Mouse (Mus musculus): ENCODE measurements around the gene Tacc2. TPM values are rescaled to one million over a fixed set of nuclear protein-coding genes. Genes with fewer than 3 reads are reported as not detected.
A peak's percentile ranks its signal among the peaks of the same experiment; 100 is the strongest.

Tacc2 gene
- total RNA-seq, 2 experiments from 2014 or later: 364 to 380 TPM

GRCm38 (mm10) chr7:130670358-130670757 is 93.1 kb downstream of the Tacc2 start:
- DNase-seq (ENCODE audit: low spot score): peak; percentile 42
- intact Hi-C loops (cut with DNase I): loop anchor here (2.0 to 10.0 kb wide), 3 partner anchors 14 to 123 kb away; no protein-coding TSS in a partner anchor

- peak; percentile 83 for DNase-seq (ENCODE audit: low spot score)
- intact Hi-C loops (cut with DNase I): loop anchor here (2.0 to 10.0 kb wide), 3 partner anchors 14 to 124 kb away; no protein-coding TSS in a partner anchor
These were observed 94.1 kb downstream of the Tacc2 start for GRCm38 (mm10) chr7:130671301-130671700.

GRCm38 (mm10) chr7:130673169-130674033 is 96.2 kb downstream of the Tacc2 start:
- intact Hi-C loops (cut with DNase I): loop anchor here (2.0 to 10.0 kb wide), 3 partner anchors 69 to 126 kb away; no protein-coding TSS in a partner anchor
- DNase-seq (ENCODE audit: low spot score): no peak

- intact Hi-C loops (cut with DNase I): loop anchor here (5.0 to 10.0 kb wide), 2 partner anchors 70 to 127 kb away; no protein-coding TSS in a partner anchor
- no peak for DNase-seq (ENCODE audit: low spot score)
These were observed 97.3 kb downstream of the Tacc2 start for GRCm38 (mm10) chr7:130674526-130674925.

- intact Hi-C loops (cut with DNase I): loop anchor here (5.0 to 10.0 kb wide), 3 partner anchors 35 to 72 kb away; no protein-coding TSS in a partner anchor
- DNase-seq (ENCODE audit: low spot score): no peak
These were observed 99.8 kb downstream of the Tacc2 start for GRCm38 (mm10) chr7:130676885-130677540.

- intact Hi-C loops (cut with DNase I): loop anchor here (5.0 to 10.0 kb wide), 3 partner anchors 35 to 73 kb away; no protein-coding TSS in a partner anchor
- DNase-seq (ENCODE audit: low spot score): peak; percentile 41
These were observed 100.5 kb downstream of the Tacc2 start for GRCm38 (mm10) chr7:130677541-130678274.

- DNase-seq (ENCODE audit: low spot score): peak; percentile 61
- intact Hi-C loops (cut with DNase I): loop anchor here (5.0 to 10.0 kb wide), 3 partner anchors 36 to 74 kb away; no protein-coding TSS in a partner anchor
These were observed 101.2 kb downstream of the Tacc2 start for GRCm38 (mm10) chr7:130678414-130678813.

- intact Hi-C loops (cut with DNase I): no loop called here
- DNase-seq (ENCODE audit: low spot score): no peak
These were observed 104.6 kb downstream of the Tacc2 start for GRCm38 (mm10) chr7:130681798-130682197.

- intact Hi-C loops (cut with DNase I): no loop called here
These were observed 111.4 kb downstream of the Tacc2 start for GRCm38 (mm10) chr7:130688601-130689000.

GRCm38 (mm10) chr7:130690869-130691268 is 113.6 kb downstream of the Tacc2 start:
- DNase-seq (ENCODE audit: low spot score): no peak
- intact Hi-C loops (cut with DNase I): no loop called here

More at GRCm38 (mm10) chr7:130688601-130689000, 111.4 kb downstream of the Tacc2 start:
- no peak for DNase-seq (ENCODE audit: low spot score)

- intact Hi-C loops (cut with DNase I): loop anchor here (2.0 kb wide), 1 partner anchor 87 kb away; no protein-coding TSS in a partner anchor
- DNase-seq (ENCODE audit: low spot score): no peak
These were observed 114.7 kb downstream of the Tacc2 start for GRCm38 (mm10) chr7:130691931-130692330.

GRCm38 (mm10) chr7:130692392-130692942 is 115.2 kb downstream of the Tacc2 start:
- intact Hi-C loops (cut with DNase I): loop anchor here (2.0 kb wide), 1 partner anchor 88 kb away; no protein-coding TSS in a partner anchor
- DNase-seq (ENCODE audit: low spot score): peak; percentile 42

- intact Hi-C loops (cut with DNase I): loop anchor here (2.0 kb wide), 1 partner anchor 88 kb away; no protein-coding TSS in a partner anchor
- no peak for DNase-seq (ENCODE audit: low spot score)
These were observed 115.9 kb downstream of the Tacc2 start for GRCm38 (mm10) chr7:130692943-130693799.

GRCm38 (mm10) chr7:130693800-130694193 is 116.6 kb downstream of the Tacc2 start:
- intact Hi-C loops (cut with DNase I): loop anchor here (2.0 kb wide), 1 partner anchor 89 kb away; no protein-coding TSS in a partner anchor
- DNase-seq (ENCODE audit: low spot score): no peak

- intact Hi-C loops (cut with DNase I): no loop called here
- DNase-seq (ENCODE audit: low spot score): no peak
These were observed 118.6 kb downstream of the Tacc2 start for GRCm38 (mm10) chr7:130695669-130696338.

GRCm38 (mm10) chr7:130696347-130697234 is 119.4 kb downstream of the Tacc2 start:
- intact Hi-C loops (cut with DNase I): no loop called here
- no peak for DNase-seq (ENCODE audit: low spot score)

GRCm38 (mm10) chr7:130698480-130698879 is 121.2 kb downstream of the Tacc2 start:
- DNase-seq (ENCODE audit: low spot score): no peak
- intact Hi-C loops (cut with DNase I): no loop called here
